Mouse (Mus musculus): ENCODE results near the gene Susd6.

The Susd6 gene

GRCm38 (mm10) chr12:80789849-80790694, at the start of gene Susd6:
Susd6 (plus strand) TSS chr12:80790510.
- DNase-seq (ENCODE audit: low spot score) = peak; percentile 97

GRCm38 (mm10) chr12:80744614-80745013, 45.7 kb upstream of the Susd6 start:
- no peak for DNase-seq (ENCODE audit: low spot score)

DNA sequence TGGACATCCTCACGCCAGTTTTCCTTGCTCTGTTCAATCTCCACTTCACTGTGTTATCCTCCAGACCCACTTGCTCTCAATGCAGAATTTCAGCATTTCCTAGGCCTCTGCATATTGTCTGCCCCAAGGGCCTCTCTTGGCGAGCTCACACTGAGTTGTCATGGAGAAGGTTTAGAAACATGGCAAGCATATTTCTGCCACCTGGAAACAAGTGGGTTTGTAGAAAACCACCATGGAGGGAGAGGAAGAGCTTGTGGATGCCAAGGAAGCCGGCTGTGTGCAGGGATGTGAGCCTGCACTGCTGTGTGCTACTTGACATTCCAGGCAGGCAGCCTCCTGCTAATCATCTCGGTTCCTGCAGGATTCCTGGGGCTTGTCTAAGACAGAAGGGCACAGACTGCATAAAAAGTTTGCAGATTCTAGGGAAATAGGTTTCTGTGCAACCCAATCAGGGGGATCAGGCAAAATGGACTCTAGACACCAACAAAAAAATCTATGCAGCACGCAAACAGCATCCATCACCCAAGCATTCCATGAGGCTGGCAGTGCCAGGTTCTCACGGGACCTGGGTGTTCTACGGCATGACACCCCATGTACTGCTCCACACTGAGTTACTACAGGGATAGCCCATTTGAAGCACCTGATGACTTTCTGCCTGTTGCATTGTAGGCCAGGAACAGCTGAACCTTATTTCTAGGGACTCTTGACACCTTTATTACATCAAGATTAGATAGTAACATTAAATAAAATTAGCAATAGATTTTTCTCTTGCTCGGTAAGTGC, 44.1 kb upstream of the Susd6 start:
- DNase-seq (ENCODE audit: low spot score) = no peak

DNA sequence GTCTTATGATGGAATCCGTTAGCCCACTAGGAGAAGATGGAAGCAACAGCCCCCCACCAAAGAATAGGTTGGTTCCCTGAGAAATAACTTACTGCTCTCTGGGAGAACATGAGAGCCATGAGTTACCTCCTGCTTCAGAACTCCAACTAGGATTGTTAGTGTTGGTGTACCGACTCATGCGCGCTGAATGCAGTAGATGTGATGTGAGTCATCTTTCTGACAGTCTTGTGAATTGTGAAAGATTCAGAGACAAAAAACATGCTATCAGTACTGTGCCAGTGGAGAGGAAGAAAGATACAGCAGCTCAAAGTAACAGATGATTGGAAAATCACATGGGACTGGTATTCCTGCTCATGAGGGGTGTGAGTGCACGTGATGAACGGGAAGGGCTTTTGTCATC, 38.8 kb upstream of the Susd6 start:
- DNase-seq (ENCODE audit: low spot score) = no peak

DNA sequence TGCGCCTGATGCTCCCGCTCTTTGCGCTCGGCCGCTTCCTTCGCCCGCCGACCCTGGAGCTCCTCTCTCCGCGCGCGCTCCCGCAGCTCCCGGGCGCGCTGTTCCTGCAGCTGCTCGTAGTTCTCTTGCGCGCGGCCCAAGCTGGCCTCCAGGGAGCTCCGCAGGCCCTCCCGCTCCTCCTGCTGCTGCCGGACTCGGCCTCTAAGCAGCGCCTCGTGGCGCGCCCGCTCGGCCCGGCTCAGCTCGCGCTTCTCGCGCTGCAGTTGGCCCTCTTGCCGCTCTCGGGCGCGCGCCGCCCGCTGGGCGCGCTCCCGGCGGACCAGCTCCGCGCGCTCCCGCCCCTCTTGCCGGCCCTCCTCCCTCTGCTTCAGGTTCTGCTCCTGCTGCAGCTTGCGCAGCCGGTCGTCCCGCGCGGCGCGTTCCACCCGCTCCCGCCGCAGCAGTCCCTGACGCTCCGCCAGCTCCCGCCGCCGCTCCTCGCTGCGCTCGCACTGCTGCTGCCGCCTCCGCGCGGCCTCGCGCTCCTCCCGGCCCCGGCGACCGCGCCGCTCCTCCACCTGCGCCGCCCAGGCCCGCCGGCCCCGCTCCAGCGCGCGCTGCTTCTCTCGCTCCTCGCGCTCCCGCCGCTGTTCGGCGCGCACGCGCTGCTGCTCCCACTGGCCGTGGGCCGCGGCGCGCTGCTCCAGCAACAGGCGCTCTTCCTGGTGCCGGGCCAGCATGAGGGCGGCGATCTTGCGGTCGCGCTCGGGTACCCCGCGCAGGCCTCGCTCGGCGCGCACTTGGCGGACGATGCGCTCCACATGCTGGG, 32.4 kb upstream of the Susd6 start:
- peak; percentile 78 for DNase-seq (ENCODE audit: low spot score)

- peak; percentile 58 for DNase-seq (ENCODE audit: low spot score)
These were observed 31.5 kb upstream of the Susd6 start for GRCm38 (mm10) chr12:80758559-80759386.

DNA sequence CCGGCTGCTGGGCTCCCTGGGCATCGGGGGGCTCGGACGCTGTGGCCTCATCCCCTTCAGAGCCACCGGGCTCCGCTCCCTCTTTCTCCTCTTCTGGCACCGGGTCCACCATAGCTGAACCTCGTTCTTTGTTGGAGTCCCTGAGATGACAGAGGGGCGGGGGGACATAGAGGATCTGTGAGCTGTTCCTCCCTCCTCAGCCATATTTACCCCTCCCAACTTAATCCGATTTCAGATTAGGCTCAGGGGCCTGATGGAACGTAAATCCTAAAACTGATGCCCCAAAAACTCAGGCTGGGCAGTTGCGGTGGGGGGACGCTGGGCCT, 31.0 kb upstream of the Susd6 start:
- no peak for DNase-seq (ENCODE audit: low spot score)

- DNase-seq (ENCODE audit: low spot score) = no peak
These were observed 30.5 kb upstream of the Susd6 start for GRCm38 (mm10) chr12:80759713-80760395.

- DNase-seq (ENCODE audit: low spot score) = peak; percentile 65
These were observed 29.9 kb upstream of the Susd6 start, which contains the start of gene Ccdc177 for GRCm38 (mm10) chr12:80760396-80760801. Ccdc177 (minus strand) TSS chr12:80760687.

GRCm38 (mm10) chr12:80762982-80763381, 27.3 kb upstream of the Susd6 start:
- no peak for DNase-seq (ENCODE audit: low spot score)

DNA sequence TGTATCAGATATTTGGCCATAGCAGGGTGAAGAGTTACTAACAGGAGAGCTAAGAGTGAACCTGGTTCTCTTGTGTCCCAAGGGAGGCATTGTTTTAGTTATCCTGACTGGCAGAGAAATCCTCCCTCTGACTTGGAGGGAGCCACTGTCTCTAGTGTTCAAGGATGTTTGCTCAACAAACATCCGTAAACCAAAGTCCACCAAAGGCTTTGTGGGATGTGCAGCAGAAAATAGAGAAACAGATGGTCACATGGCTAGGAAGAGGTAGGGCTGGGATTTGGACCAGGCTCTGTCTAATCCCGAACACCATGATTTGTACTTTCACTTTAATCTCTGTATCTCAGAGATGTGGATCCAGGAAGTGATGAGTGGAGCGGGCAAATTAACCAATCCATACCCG, 26.2 kb upstream of the Susd6 start:
- DNase-seq (ENCODE audit: low spot score) = peak; percentile 51

DNA sequence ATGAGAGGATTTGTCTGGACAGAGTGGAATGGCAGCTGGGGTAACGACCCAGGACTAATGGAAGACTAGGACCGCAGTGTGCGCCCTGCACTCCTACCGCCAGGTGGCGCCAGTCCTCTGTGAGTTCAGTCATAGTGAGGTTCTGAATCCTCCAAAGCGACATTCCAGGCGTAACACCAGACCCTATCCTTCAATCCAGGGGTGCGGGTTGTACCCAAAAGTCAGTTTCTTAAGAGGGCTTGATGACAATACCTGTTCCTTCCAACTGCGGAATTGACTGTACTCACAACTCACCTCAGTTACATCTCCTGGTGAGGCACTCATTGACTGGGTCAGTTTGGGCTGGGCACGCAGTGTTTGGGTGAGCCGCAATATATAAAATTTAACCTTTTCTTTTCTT, 20.6 kb upstream of the Susd6 start:
- peak; percentile 75 for DNase-seq (ENCODE audit: low spot score)

- DNase-seq (ENCODE audit: low spot score) = no peak
These were observed 15.5 kb upstream of the Susd6 start for GRCm38 (mm10) chr12:80774786-80775185.

DNA sequence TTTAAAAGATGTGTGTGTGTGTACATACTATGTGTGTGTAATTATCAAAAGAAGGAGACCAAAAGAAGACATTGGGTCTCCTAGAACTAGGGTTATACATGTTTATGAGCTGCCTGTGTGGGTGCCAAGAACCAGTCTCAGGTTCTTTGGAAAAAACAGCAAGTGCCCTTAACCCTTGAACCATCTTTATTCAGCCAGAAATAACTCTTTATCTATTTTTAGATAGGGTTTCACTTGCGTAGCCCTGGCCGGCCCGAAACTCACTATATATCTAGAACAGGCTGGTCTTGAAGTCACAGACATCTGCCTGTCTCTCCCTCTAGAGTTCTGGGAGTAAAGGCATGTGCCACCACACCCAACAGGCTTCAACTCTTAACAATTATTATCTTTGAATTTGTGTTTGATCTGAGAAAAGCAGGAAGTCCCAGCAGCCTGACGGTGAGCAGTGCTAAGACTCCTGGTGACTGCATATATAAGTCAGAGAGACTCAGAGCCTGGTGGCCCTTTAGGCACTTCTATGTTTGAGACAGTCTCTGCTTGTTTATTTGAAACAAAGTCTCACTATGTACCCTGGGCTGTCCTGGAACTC, 14.2 kb upstream of the Susd6 start:
- no peak for DNase-seq (ENCODE audit: low spot score)

DNA sequence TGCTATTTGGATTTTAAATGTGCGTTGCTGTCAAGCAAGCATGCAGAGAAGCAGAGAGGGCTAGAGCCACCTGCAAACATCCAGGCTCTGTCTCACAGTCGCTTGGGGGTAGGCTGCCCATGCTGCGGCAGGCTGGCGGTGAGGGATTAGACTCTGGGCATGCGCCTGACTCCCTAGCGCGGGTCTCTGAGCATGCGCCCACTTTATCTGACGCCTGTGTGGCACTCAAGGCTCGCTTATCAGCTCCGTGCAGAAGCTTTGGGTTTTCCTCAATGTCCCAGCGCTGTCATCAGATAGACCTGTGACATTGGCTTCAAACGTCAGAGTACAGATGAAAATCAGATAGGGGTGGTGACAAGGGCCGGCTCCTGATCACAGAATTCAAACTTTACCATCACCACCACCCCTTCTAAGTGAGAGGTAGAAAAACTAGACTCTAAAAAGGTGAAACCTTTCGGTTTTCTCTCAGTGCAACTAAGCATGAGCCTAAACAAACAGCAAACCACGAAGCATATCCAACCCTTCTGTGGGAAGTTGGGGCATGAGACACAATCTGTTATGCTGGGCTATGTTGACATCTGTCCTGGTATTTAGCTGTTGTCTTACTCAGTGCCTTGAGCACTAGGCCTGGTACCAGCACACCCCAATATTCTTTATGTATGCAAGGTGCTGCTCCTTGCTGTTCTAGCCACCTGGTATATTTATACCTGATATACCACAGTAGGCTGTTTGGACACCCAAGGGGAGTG, 11.9 kb upstream of the Susd6 start:
- DNase-seq (ENCODE audit: low spot score) = peak; percentile 64

DNA sequence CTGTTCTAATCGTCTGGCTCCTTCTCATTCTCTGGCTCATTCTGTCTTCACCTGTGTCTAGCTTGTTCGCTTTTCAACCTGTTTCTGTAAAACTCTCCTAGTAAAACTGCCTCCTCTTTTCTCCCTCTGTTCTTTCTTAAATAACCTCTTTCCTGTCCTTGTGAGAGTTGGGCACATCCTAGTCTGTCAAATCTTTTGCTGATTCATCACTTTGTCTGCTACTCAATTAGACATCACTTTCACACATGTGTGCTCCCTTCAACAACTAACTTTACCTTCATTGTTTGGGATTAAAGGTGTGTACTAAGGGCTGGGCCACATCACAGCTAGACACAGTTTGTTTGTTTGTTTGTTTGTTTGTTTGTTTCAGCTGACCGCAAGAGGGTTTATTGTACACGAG, 10.6 kb upstream of the Susd6 start:
- DNase-seq (ENCODE audit: low spot score) = no peak

DNA sequence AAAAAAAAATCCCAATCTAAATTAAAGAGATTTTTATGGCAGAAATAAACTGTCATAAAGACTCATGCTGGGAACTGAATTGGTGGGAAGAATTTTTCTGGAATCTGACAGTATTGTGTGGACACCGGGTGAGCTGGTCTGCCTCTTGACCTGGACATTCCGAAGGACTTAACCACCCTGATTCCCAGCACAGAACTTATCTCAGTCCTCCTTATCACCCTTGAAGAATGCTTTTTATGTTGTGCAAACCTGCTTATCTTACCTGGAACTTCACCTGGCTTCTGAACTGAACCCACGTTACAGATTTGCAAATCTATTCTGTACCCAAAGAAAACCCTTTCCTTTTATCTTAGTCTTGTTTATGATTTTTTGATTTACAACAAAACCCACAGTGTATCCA, 8.1 kb upstream of the Susd6 start:
- DNase-seq (ENCODE audit: low spot score) = peak; percentile 47

DNA sequence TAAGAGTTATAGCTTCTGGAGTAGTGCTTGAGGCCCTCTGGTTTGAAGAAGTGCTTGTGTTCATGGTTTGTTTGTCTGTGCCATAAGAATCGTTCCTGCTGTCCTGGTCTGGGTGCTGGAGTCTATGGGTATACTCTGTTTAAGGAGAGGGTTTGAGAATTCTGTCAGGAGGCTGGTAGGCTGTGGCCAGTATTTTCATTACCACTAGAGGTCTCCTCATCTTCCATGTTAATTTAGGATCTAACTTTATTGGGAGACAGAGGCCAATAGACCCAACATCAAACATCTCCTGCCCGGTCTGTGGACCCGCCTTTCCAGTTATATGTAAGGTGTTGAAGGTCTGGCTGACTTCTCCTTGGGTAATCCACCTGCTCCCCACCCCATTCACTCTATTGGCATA, 7.4 kb upstream of the Susd6 start:
- no peak for DNase-seq (ENCODE audit: low spot score)

- no peak for DNase-seq (ENCODE audit: low spot score)
These were observed 6.4 kb upstream of the Susd6 start for GRCm38 (mm10) chr12:80783889-80784288.

DNA sequence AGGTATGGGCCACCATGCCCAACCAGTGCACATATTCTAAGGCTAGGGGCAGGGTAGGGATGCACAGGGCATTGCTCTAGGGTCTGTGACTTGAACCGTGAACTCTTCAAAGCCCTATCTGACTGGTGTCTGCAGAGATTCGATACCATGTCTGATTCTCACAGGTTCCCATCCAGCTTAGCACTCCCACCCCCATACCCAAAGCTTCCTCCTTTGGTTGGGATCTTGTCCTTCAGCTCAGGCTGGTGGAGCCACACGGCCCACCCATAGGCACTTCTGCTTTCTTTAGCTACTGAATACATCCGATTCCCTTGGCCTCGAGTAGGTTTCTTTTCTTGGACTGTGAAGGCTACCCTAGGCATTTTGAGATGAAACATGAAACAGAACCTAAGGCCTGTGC, 5.3 kb upstream of the Susd6 start:
- no peak for DNase-seq (ENCODE audit: low spot score)

Measured in yolk sac, embryonic 10.5 days (tissue).